Mouse (Mus musculus): ENCODE measurements around the gene Hipk1. TPM values are rescaled to one million over a fixed set of nuclear protein-coding genes. Genes with fewer than 3 reads are reported as not detected.

The Hipk1 gene
- polyA plus RNA-seq, 2 experiments = 16.6 to 27.3 TPM

DNA sequence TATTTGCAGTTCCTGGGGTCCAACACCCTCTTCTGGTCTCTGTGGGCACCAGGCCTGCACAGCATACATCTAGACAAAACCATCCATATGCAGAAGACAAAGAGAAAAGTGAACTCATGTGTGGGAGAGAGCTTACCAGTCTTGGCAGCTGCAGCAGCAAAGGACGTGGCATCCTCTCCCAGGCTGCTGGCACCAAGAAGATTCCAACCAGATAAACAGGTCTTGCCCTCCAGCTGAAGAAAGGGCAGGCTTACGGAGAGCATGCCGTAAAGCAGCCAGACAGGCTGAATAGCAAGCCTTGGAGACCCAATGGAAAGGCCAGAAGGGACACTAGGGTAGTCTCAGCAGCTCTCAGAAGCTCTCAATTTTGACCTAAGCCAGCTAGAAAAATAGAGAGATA lies 59.2 kb downstream of the Hipk1 start:
- H3K9me3 ChIP-seq (ENCODE audit: control insufficient read depth, low read length) = no peaks in the 10 kb centered on the region
- H3K9ac ChIP-seq (ENCODE audit: low read depth, low read length, severe bottlenecking) = no peak overlapping the region
- H3K36me3 ChIP-seq (ENCODE audit: control insufficient read depth, insufficient read depth, low read length) = peaks cover 7% of the 10 kb centered on the region; the same call in 1 of the 2 replicates
- no peaks in the 10 kb centered on the region for H3K27me3 ChIP-seq (ENCODE audit: control insufficient read depth, insufficient read depth, low read length)
- 90% methylated on average over 3 of the region's 3 CpGs for WGBS
- peaks cover 45% of the 10 kb centered on the region for H3K4me1 ChIP-seq (ENCODE audit: control insufficient read depth, insufficient read depth, low read length)
- no peak for TF ChIP-seq POLR2A (IDR thresholded peaks at IDR 0.05; ENCODE audit: borderline replicate concordance, extremely low read depth, insufficient read depth, insufficient read length)
- ATAC-seq (ENCODE audit: low FRiP score, low read depth) (no peak), DNase-seq (ENCODE audit: low spot score) (no peak)
- H3K4me3 ChIP-seq (replicated peaks; ENCODE audit: low read length) = no peak overlapping the region
- H3K4me2 ChIP-seq (replicated peaks; ENCODE audit: low read depth, low read length, severe bottlenecking) = no peak overlapping the region
- H3K27ac ChIP-seq (replicated peaks; ENCODE audit: low read depth, low read length) = no peak overlapping the region

DNA sequence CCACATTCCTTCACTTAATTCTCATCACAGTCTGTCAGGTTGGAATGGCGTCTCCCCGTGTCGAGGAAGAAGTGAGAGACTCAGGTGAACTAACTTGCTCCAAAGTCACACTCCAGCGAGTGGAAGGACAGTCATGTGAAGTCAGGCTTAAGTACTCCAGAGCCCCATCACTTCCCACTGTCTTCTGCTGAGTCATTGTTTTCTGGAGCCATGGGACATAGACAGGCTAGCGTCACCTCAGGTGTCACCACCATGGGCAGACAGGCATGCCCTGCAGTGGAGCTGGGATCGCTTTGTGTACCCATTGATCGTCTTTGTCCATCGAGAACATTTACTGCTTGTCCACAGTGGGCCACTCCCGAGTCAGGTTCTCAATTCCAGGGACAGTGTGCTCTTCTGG lies 61.5 kb downstream of the Hipk1 start:
- Histone ChIP-seq H3K4me3 (replicated peaks; ENCODE audit: low read length) (no peak overlapping the region), H3K27me3 (ENCODE audit: control insufficient read depth, insufficient read depth, low read length) (no peaks in the 10 kb centered on the region), H3K4me1 (ENCODE audit: control insufficient read depth, insufficient read depth, low read length) (peaks cover 23% of the 10 kb centered on the region), H3K36me3 (ENCODE audit: control insufficient read depth, insufficient read depth, low read length) (no peaks in the 10 kb centered on the region), H3K4me2 (replicated peaks; ENCODE audit: low read depth, low read length, severe bottlenecking) (no peak overlapping the region), H3K9ac (ENCODE audit: low read depth, low read length, severe bottlenecking) (no peak overlapping the region), H3K9me3 (ENCODE audit: control insufficient read depth, low read length) (no peaks in the 10 kb centered on the region), H3K27ac (replicated peaks; ENCODE audit: low read depth, low read length) (no peak overlapping the region)
- DNase-seq (ENCODE audit: low spot score) = no peak
- 86% methylated on average over 9 of the region's 9 CpGs for WGBS
- TF ChIP-seq POLR2A (IDR thresholded peaks at IDR 0.05; ENCODE audit: borderline replicate concordance, extremely low read depth, insufficient read depth, insufficient read length) = no peak
- ATAC-seq (ENCODE audit: low FRiP score, low read depth) = no peak

DNA sequence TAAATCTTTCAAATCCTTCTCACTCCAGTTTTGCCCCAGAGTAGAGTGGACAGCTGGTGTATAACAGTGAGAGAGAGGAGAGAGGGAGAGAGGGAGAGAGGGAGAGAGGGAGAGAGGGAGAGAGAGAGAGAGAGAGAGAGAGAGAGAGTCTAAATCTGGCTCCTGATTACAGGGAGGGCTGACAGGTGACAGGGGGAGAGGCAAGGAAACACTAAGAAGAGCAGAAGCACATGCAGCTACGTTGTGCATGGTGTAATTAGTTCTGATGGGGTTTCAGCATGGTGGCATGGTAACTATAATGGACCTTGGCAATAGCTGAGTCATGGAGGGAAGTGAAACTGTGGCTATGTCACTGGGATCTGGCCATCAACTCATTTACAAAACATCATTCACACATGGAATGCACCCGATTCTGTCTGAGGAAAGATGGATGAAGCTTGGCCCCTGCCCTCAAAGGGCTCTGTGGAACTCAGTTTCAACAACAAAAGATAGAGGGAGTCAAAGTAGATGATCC lies 63.5 kb downstream of the Hipk1 start:
- Histone ChIP-seq H3K4me2 (replicated peaks; ENCODE audit: low read depth, low read length, severe bottlenecking) (no peak overlapping the region), H3K9me3 (ENCODE audit: control insufficient read depth, low read length) (no peaks in the 10 kb centered on the region), H3K27me3 (ENCODE audit: control insufficient read depth, insufficient read depth, low read length) (no peaks in the 10 kb centered on the region), H3K4me3 (replicated peaks; ENCODE audit: low read length) (no peak overlapping the region), H3K9ac (ENCODE audit: low read depth, low read length, severe bottlenecking) (no peak overlapping the region), H3K4me1 (ENCODE audit: control insufficient read depth, insufficient read depth, low read length) (peaks cover 3% of the 10 kb centered on the region), H3K27ac (replicated peaks; ENCODE audit: low read depth, low read length) (no peak overlapping the region), H3K36me3 (ENCODE audit: control insufficient read depth, insufficient read depth, low read length) (no peaks in the 10 kb centered on the region)
- ATAC-seq (ENCODE audit: low FRiP score, low read depth) (no peak), DNase-seq (ENCODE audit: low spot score) (no peak)
- no peak for TF ChIP-seq POLR2A (IDR thresholded peaks at IDR 0.05; ENCODE audit: borderline replicate concordance, extremely low read depth, insufficient read depth, insufficient read length)
- WGBS = 47% methylated on average over 2 of the region's 2 CpGs

DNA sequence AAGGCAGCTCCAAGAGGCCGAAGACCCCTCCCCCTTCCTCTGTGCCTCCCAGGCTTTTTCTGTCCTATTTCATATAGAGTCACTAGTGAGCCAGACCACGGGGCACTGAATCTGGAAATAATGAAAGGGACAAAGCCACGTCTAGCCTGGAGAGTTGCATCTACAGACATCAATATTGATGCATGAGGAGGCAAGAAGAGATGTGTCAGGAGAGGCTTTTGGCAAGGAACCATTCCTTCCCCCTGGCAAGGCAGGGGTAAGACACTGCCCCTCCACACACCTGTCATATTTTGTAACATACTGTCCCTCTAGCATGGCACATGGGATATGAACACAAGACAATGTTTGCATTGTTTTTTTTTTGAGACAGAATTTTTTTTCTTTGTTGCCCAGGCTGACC lies 64.7 kb downstream of the Hipk1 start:
- Histone ChIP-seq H3K27me3 (ENCODE audit: control insufficient read depth, insufficient read depth, low read length) (no peaks in the 10 kb centered on the region), H3K4me1 (ENCODE audit: control insufficient read depth, insufficient read depth, low read length) (no peaks in the 10 kb centered on the region), H3K4me2 (replicated peaks; ENCODE audit: low read depth, low read length, severe bottlenecking) (no peak overlapping the region), H3K27ac (replicated peaks; ENCODE audit: low read depth, low read length) (no peak overlapping the region), H3K9ac (ENCODE audit: low read depth, low read length, severe bottlenecking) (no peak overlapping the region), H3K4me3 (replicated peaks; ENCODE audit: low read length) (no peak overlapping the region), H3K9me3 (ENCODE audit: control insufficient read depth, low read length) (no peaks in the 10 kb centered on the region), H3K36me3 (ENCODE audit: control insufficient read depth, insufficient read depth, low read length) (no peaks in the 10 kb centered on the region)
- ATAC-seq (ENCODE audit: low FRiP score, low read depth) (no peak), DNase-seq (ENCODE audit: low spot score) (no peak)
- 34% methylated on average over 3 of the region's 3 CpGs for WGBS
- no peak for TF ChIP-seq POLR2A (IDR thresholded peaks at IDR 0.05; ENCODE audit: borderline replicate concordance, extremely low read depth, insufficient read depth, insufficient read length)

DNA sequence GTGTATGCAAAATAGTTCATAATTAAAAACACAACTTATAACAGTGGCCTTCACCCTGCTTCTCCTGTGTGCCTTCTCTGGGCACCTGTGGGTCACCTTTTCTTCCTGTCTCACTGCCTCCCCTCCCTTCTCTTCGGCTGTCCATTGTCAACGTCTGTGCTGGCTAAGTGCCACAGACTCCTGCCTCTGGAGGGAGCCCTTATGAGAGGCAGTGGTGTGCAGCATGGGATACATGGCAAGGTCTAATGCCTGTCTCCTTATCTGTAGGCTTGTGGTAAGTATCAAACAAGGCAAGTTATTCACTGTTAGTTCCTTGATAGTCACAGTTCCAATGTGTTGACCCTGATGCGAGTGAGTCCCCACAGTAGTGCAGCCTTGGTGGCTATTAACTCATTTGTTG lies 67.2 kb downstream of the Hipk1 start:
- 59% methylated on average over 3 of the region's 3 CpGs for WGBS
- no peak overlapping the region for H3K4me3 ChIP-seq (replicated peaks; ENCODE audit: low read length)
- peaks cover 4% of the 10 kb centered on the region; the same call in 1 of the 2 replicates for H3K4me1 ChIP-seq (ENCODE audit: control insufficient read depth, insufficient read depth, low read length)
- no peak overlapping the region for H3K9ac ChIP-seq (ENCODE audit: low read depth, low read length, severe bottlenecking)
- no peak overlapping the region for H3K4me2 ChIP-seq (replicated peaks; ENCODE audit: low read depth, low read length, severe bottlenecking)
- H3K36me3 ChIP-seq (ENCODE audit: control insufficient read depth, insufficient read depth, low read length) = no peaks in the 10 kb centered on the region
- no peaks in the 10 kb centered on the region for H3K27me3 ChIP-seq (ENCODE audit: control insufficient read depth, insufficient read depth, low read length)
- DNase-seq (ENCODE audit: low spot score) (no peak), ATAC-seq (ENCODE audit: low FRiP score, low read depth) (no peak)
- no peaks in the 10 kb centered on the region for H3K9me3 ChIP-seq (ENCODE audit: control insufficient read depth, low read length)
- no peak overlapping the region for H3K27ac ChIP-seq (replicated peaks; ENCODE audit: low read depth, low read length)
- no peak for TF ChIP-seq POLR2A (IDR thresholded peaks at IDR 0.05; ENCODE audit: borderline replicate concordance, extremely low read depth, insufficient read depth, insufficient read length)

DNA sequence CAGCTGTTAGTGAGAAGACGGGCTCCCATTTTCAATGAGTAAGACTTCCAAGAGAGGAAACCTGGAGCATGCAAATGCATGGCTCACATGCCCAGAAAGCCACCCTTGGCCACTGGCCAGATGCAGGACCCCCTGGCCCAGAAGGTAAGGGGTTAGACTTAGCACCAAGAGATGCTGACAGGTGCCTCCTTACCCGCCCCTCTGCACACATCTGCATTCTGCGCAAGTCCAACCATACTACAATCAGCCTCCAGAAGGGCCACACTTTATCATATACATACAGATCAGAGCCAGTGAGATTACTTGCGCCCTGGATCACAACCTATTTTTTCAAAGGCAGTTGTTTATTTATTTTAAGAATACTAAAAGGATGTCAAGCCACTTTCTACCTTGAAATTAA lies 72.6 kb downstream of the Hipk1 start:
- ATAC-seq (ENCODE audit: low FRiP score, low read depth) (no peak), DNase-seq (ENCODE audit: low spot score) (no peak)
- Histone ChIP-seq H3K4me2 (replicated peaks; ENCODE audit: low read depth, low read length, severe bottlenecking) (no peak overlapping the region), H3K27ac (replicated peaks; ENCODE audit: low read depth, low read length) (no peak overlapping the region), H3K4me3 (replicated peaks; ENCODE audit: low read length) (no peak overlapping the region), H3K36me3 (ENCODE audit: control insufficient read depth, insufficient read depth, low read length) (no peaks in the 10 kb centered on the region), H3K4me1 (ENCODE audit: control insufficient read depth, insufficient read depth, low read length) (peaks cover 30% of the 10 kb centered on the region), H3K27me3 (ENCODE audit: control insufficient read depth, insufficient read depth, low read length) (no peaks in the 10 kb centered on the region), H3K9me3 (ENCODE audit: control insufficient read depth, low read length) (no peaks in the 10 kb centered on the region), H3K9ac (ENCODE audit: low read depth, low read length, severe bottlenecking) (no peak overlapping the region)
- TF ChIP-seq POLR2A (IDR thresholded peaks at IDR 0.05; ENCODE audit: borderline replicate concordance, extremely low read depth, insufficient read depth, insufficient read length) = no peak
- WGBS = 88% methylated on average over 4 of the region's 4 CpGs
